In genomic region chr2:166301161-166301560, GRCm38 (mm10) we compare ENCODE assay signal across 8 mouse cellular contexts.
DNase-seq lines count a peak whose midpoint lies in the region; ATAC-seq and TF ChIP-seq lines count a peak whose summit lies in the region.

No protein-coding gene starts in this region.

- H3K36me3 ChIP-seq in hindbrain, postnatal 0 days (ENCODE audit: insufficient read depth, low read length), result no peaks in the 10 kb centered on the region
- no peaks in the 10 kb centered on the region for H3K36me3 ChIP-seq in hindbrain, embryonic 14.5 days (replicated peaks; ENCODE audit: control insufficient read depth, insufficient read depth)
- no peaks in the 10 kb centered on the region for H3K36me3 ChIP-seq in midbrain, embryonic 15.5 days (replicated peaks)

- H3K27me3 ChIP-seq in hindbrain, postnatal 0 days (ENCODE audit: insufficient read depth, low read length), result 0 out of 2 replicates have a peak, but pooled peaks cover 2% of the 10 kb centered on the region
- H3K27me3 ChIP-seq in hindbrain, embryonic 14.5 days (ENCODE audit: control insufficient read depth, insufficient read depth, low read length), result no peaks in the 10 kb centered on the region
- H3K27me3 ChIP-seq in midbrain, embryonic 15.5 days (replicated peaks), result 0 out of 2 replicates have a peak, but pooled peaks cover 9% of the 10 kb centered on the region

- H3K4me3 ChIP-seq in hindbrain, postnatal 0 days (ENCODE audit: low read length), result no peak overlapping the region
- H3K4me3 ChIP-seq in hindbrain, embryonic 14.5 days (replicated peaks; ENCODE audit: low read length), result no peak overlapping the region
- no peak overlapping the region for H3K4me3 ChIP-seq in midbrain, embryonic 15.5 days

- DNase-seq in hindbrain, postnatal 0 days (ENCODE audit: low spot score), result peak; percentile 48
- no peak for DNase-seq in hindbrain, embryonic 14.5 days (ENCODE audit: low spot score)
- DNase-seq in adrenal gland, adult 18-20 months (ENCODE audit: low spot score in 2 of 2), result peak; percentile 71 to 80
- peak; percentile 42 for DNase-seq in gastrocnemius, postnatal 10 days
- DNase-seq in left cerebral cortex, postnatal 25 days (ENCODE audit: low spot score in 2 of 2), result peak; percentile 18 to 40
- peak; percentile 34 for DNase-seq in testis, postnatal 14 days (ENCODE audit: low spot score)

- ATAC-seq in hindbrain, postnatal 0 days, result no peak
- ATAC-seq in hindbrain, embryonic 14.5 days (ENCODE audit: low FRiP score), result no peak
- no peak for ATAC-seq in erythroblast, adult 5-6 weeks (replicated peaks; ENCODE audit: low FRiP score, poor library complexity, severe bottlenecking)
- ATAC-seq in midbrain, embryonic 15.5 days (replicated peaks), result no peak

- no peaks in the 10 kb centered on the region for H3K9me3 ChIP-seq in hindbrain, postnatal 0 days (ENCODE audit: low read length)
- no peaks in the 10 kb centered on the region for H3K9me3 ChIP-seq in hindbrain, embryonic 14.5 days (ENCODE audit: control insufficient read depth, low read length)
- no peaks in the 10 kb centered on the region for H3K9me3 ChIP-seq in midbrain, embryonic 15.5 days

- no peak overlapping the region for H3K4me2 ChIP-seq in hindbrain, postnatal 0 days (ENCODE audit: low read depth, low read length)
- H3K4me2 ChIP-seq in hindbrain, embryonic 14.5 days (replicated peaks), result no peak overlapping the region
- no peak overlapping the region for H3K4me2 ChIP-seq in midbrain, embryonic 15.5 days

- 0 out of 2 replicates have a peak, but pooled peaks cover 2% of the 10 kb centered on the region for H3K4me1 ChIP-seq in hindbrain, postnatal 0 days (ENCODE audit: insufficient read depth, low read length)
- H3K4me1 ChIP-seq in hindbrain, embryonic 14.5 days (replicated peaks; ENCODE audit: control insufficient read depth, insufficient read depth, low read length), result peaks cover 14% of the 10 kb centered on the region
- H3K4me1 ChIP-seq in midbrain, embryonic 15.5 days, result peaks cover 16% of the 10 kb centered on the region

- no peak overlapping the region for H3K9ac ChIP-seq in hindbrain, postnatal 0 days (replicated peaks; ENCODE audit: low read length)
- H3K9ac ChIP-seq in hindbrain, embryonic 14.5 days, result no peak overlapping the region
- H3K9ac ChIP-seq in midbrain, embryonic 15.5 days, result no peak overlapping the region

- intact Hi-C loops in left cerebral cortex, postnatal 25 days (cut with DNase I), result no loop called here

- no peak overlapping the region for H3K27ac ChIP-seq in hindbrain, postnatal 0 days
- no peak overlapping the region for H3K27ac ChIP-seq in hindbrain, embryonic 14.5 days
- H3K27ac ChIP-seq in midbrain, embryonic 15.5 days, result no peak overlapping the region

- no peak for TF ChIP-seq CTCF in hindbrain, postnatal 0 days (IDR thresholded peaks at IDR 0.05; ENCODE audit: low read depth)

- 50% methylated on average over 9 of the region's 9 CpGs for WGBS in hindbrain, postnatal 0 days
- WGBS in hindbrain, embryonic 14.5 days, result 73% methylated on average over 9 of the region's 9 CpGs
- whole genome bisulfite sequencing in midbrain, embryonic 15.5 days, result 88% methylated on average over 9 of the region's 9 CpGs
